Mouse (Mus musculus) adrenal gland, postnatal 25 days (tissue): ENCODE measurements around the gene Pbld2. TPM values are rescaled to one million over a fixed set of nuclear protein-coding genes. Genes with fewer than 3 reads are reported as not detected.

Experiments
- DNase-seq: peaks from one replicate; pipeline ENCODE4 v3.0.0; 2021; ENCODE audit warnings: mixed read lengths
- long read RNA-seq: library from polyadenylated mRNA; stranded (forward); transcript quantifications from one replicate; pipeline ENCODE4 v2.0.0, GENCODE M21; 2021
- total RNA-seq: library from RNA; stranded (reverse); gene quantifications from 2 replicates; pipeline ENCODE4 v1.2.3, GENCODE M21; 2021

Gene Pbld2
- 3.4 and 4.3 TPM in 2 replicates for total RNA-seq
- long read RNA-seq, partial matches to known transcripts, result 191 of 202 reads
- long read RNA-seq, other reads (novel, unspliced or antisense), result 9 of 202 reads

- DNase-seq, result peak; percentile 99
These were observed at the start of gene Pbld2, which contains the start of gene Hnrnph3 for GRCm38 (mm10) chr10:63023749-63024579. Gene Pbld2, plus strand, starts transcription at chr10:63024315. Gene Hnrnph3, minus strand, starts transcription at chr10:63024217.

GRCm38 (mm10) chr10:62979667-62980038, 44.5 kb upstream of the Pbld2 start:
- no peak for DNase-seq

DNA sequence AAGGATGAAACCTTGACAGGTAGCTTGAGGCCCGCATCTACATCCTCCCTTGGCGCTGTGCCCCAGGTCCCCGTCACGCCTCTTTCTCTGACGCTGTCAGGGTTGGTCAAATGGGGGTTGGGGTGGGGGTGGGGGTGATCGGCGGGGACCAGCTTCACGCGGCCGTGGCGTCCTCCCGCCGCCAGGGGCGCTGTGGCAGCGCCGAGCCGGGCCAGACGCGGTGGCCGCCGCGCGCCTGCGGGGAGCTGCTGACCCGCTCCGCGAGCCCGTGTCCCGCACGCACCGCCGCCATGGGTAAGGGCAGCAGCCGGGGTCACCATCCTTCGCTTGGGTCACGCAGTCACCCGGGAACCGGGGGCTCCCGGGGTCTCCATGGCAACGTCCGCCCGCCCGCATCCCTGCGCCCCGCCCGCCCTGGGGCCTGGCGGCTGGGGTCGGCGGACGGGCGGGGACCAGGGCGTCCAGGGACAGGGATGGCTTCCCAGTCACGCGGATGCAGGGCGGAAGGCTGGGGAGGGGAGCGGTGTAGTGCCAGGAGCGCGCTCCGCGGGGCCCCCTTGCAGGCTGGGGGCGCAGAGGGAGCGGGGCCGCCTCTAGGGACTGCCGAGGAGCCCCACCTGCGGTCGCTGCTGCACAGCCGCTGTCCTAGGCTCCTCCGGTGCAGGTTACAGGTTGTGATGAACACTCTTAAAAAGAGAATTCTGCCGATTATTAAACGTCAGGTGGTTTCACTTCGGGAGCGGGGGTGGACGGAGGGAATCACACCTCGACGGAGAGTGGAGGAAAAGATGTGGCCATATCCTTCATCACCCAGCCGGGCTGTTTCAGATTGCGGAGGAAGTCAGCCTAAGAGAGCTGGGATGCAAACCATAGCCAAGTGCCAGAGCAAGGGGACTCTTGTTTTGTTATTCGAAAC, 43.8 kb upstream of the Pbld2 start, which contains the start of gene Rufy2:
TSS of gene Rufy2 (plus strand) at position 185 of the 916 bp plus-strand sequence.
- peak; percentile 86 for DNase-seq

GRCm38 (mm10) chr10:62984072-62984471, 40.0 kb upstream of the Pbld2 start:
- DNase-seq, result no peak

DNA sequence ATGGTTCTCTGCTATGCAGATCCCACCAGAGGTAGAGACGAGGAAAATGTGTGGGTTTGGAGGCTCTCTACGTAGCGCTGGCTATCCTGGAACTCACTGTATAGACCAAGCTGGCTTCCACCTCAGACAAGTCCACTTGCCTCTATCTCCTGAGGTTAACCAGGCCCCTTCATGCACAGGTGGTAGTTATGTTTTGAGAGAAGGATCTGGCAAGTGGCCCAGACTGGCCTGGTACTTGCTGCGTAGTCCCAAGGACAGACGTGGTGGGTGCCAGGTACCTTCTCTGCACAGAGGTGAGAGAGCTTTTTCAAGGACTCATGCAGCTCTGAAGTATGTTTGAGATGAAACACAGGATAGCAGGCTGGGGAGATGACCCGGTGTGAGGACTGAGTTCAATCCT, 39.6 kb upstream of the Pbld2 start:
- no peak for DNase-seq

DNA sequence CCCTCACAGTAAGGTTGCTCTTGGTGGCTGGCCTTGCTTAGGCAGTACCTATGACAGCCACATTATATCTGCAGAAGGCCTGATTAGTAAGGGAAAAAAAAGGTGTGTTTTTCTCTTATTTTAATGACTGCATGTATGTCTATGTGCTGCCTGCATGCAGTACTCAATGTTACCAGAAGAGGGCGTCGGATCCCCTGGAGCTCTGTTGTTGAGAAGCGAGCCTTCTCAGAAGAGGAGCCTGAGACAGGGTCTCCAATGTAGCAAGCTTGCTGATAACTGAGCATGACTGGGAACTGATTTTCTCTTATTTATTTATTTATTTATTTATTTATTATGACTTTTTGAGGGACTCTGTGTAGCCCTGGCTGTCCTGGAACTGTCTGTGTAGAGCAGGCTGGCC, 36.8 kb upstream of the Pbld2 start:
- no peak for DNase-seq

- no peak for DNase-seq
These were observed 33.5 kb upstream of the Pbld2 start for GRCm38 (mm10) chr10:62990636-62991035.

DNA sequence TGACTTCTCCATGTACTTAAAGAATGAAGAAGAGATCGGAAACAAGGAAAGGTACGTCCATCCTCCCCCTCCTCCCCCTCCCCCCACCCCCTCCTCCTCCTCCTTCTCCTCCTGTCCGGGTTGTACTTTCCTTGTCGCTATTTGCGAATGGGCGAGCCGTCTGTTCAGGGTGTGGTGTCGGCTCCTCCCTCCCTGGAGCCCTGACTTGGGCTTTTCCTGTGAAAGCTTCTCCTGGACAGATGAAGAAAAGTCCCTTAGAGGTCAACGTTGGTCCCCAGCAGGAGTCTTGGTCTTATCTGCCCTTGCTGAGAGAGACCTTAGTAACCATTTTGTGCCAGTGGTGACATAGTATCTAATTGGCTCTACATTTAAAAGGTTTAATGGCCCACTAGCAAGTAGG, 30.1 kb upstream of the Pbld2 start:
- no peak for DNase-seq

- no peak for DNase-seq
These were observed 23.5 kb upstream of the Pbld2 start for GRCm38 (mm10) chr10:63000584-63000983.

DNA sequence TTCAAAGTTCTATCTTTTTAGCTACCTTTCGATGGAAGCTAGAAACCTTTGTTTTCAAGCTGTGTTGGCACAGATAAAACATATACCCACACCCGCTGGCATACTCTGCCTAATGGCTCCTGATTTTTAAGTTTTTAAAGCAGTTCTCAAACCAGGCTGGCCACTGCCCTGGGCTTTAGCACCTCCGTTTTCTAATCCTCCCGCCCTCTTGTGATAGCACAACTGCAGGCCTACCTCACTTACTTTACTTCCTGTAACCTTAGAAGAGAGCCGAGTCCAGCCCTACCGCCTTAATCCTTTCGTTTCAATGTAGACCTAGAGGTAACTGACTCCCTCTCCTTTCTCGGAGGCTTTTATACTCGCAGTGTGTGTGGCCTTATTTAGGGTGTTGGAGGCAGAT, 20.9 kb upstream of the Pbld2 start:
- no peak for DNase-seq

DNA sequence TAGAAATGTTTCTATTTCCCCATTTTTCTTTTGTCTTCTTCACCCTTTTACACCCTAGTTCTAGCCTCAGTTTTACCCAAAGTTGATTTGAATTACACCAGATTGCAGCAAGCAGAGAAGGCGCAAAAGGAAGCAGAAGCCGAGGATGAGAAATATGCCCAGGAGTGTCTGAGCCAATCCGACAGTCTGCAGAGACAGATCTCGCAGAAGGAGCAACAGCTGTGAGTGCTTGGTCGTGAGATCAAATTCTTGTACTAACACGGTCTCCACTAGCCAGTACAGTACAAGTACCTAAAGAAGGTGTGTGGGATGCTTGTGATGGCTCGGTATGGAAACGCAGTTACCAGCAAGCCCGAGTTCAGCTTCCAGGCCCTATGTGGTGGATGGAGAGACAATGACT, 19.6 kb upstream of the Pbld2 start:
- DNase-seq, result no peak

DNA sequence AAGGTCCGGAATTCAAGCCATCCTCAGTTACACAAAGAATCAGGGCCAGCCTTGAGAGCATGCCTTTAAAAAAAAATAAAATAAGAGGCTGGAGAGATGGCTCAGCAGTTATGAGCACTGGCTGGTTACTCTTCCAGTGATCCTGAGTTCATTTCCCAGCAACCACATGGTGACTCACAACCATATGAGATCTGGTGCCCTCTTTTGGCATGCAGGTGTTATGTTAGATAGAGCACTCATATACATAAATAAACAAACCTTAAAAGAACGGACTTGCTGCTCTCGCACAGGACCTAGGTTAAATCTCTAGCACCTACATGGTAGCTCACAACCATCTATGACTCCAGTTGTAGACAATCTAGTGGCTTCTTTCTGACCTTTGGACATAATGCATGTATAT, 15.9 kb upstream of the Pbld2 start:
- no peak for DNase-seq

GRCm38 (mm10) chr10:63010268-63010667, 13.8 kb upstream of the Pbld2 start:
- no peak for DNase-seq

- no peak for DNase-seq
These were observed 12.6 kb upstream of the Pbld2 start for GRCm38 (mm10) chr10:63011556-63011955.

DNA sequence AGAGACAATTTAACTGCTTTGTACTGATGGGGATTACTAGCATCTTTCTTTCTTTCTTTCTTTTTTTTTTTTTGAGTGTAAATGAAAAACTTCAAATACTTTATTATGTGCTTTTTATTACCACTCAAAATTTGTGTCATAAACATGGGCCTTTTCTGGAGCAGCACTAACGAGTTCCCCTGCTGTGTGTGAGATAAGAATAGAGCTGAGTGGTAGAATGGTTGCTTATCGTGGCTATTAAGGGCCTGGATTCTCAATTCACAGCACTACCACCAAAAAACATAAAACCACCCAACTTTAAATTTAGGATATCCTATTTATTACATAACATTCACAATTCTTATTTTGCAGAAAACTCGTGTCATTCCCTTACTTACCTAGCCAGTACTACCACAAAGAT, 10.6 kb upstream of the Pbld2 start:
- no peak for DNase-seq

DNA sequence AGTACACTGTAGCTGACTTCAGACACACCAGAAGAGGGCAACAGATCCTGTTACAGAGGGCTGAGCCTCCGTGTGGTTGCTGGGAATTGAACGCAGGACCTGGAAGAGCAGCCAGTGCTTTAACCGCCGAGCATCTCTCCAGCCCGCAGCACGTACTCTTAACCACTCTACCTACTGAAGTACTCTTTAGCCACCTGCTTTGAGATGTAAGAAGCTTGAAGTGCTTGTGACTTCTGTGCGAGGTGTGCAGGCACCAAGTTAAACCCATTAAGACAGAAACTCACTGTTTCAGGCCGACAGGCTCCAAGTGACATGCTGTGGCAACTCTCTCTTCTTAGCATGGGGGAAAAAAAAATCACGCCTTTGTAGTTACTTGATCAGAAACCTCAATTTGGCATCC, 9.9 kb upstream of the Pbld2 start:
- no peak for DNase-seq

DNA sequence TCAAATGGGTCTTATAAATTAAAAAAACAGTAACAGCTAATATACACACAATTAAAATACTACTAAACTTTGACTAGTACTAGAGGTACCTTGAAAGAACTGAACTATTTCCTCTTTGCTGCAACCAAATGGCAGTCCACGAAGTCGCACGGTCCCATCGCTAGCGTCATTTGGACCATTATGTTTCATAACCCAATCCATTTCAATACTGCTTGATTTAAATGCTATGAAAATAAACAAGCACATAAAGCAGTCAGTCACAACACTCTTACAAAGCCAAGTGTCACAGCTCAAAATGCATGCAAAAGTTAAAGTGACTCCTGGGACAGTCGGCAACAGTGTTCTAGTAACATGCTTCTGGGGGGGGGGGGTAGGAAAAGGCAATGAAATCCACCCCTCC, 4.8 kb upstream of the Pbld2 start:
- no peak for DNase-seq

DNA sequence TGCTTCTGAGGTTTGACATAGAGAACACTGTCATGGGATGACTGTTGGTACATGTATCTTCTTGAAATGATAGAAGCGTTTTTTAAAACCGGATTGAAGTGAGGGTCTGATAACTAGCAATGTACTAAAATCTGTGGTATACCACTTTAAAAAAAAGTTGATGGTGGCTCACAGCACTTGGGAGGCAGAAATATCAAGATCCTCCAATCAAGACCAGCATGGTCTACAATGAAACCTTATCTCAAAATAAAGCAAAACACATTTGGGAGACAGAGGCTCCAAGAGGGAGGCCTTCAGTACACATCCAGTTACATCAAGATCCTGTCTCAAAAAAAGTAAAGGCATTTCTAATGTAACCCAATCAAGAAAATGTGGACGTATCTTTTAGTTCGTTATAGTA, 2.4 kb upstream of the Pbld2 start:
- DNase-seq, result no peak

GRCm38 (mm10) chr10:63022541-63023120, 1.5 kb upstream of the Pbld2 start:
- no peak for DNase-seq

DNA sequence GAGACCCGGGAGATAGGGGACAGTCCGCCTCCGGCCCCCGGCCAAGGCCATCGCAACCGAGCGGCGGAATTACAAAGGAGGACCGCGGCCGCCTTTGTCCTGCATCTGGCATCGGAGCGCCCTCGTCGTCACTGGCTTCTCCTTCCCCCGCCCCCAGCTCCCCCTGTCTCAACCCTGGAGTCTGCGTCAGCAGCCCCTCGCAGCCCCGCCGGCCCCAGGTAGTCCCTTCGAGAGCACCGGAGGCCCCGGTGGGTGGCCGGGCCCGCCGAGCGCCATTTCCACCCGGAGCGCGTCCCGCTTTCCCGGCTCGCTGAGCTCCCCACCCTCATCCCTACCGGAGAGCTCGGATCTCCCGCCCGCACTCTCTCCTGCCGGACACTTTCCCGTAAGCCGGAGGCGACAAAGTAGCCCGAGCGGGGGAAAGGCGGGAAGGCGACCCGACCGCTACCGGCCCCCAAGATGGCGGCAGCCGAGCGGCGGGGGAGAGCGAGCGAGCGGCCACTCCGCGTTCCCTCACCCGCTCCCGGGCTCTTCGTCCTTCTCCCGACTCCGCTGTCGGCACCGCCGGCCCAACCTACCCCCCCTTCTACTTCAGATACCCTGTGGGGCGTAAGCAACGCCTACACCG, 880 bp upstream of the Pbld2 start:
- peak; percentile 76 for DNase-seq

DNA sequence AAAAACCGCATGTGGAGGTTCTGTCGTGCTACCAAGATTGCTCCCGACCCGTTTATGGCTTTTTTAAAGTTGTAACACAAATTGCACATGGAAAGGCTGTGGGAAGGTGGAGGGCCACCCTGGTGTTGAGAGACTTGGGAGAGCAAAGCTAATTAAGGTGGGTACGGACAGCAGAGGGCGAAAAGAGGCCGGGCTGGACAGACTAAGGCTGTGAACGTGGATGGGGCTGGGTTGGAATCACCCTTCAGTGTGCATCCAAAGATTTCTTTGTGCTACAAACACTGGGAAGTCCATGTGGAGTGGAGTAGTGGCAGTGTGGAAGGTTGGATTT, 430 bp downstream of the Pbld2 start:
- peak; percentile 59 for DNase-seq

GRCm38 (mm10) chr10:63025016-63025415, 901 bp downstream of the Pbld2 start:
- DNase-seq, result no peak
